Mouse (Mus musculus): Measurements from ENCODE around the gene Hprt.

The Hprt gene

DNA sequence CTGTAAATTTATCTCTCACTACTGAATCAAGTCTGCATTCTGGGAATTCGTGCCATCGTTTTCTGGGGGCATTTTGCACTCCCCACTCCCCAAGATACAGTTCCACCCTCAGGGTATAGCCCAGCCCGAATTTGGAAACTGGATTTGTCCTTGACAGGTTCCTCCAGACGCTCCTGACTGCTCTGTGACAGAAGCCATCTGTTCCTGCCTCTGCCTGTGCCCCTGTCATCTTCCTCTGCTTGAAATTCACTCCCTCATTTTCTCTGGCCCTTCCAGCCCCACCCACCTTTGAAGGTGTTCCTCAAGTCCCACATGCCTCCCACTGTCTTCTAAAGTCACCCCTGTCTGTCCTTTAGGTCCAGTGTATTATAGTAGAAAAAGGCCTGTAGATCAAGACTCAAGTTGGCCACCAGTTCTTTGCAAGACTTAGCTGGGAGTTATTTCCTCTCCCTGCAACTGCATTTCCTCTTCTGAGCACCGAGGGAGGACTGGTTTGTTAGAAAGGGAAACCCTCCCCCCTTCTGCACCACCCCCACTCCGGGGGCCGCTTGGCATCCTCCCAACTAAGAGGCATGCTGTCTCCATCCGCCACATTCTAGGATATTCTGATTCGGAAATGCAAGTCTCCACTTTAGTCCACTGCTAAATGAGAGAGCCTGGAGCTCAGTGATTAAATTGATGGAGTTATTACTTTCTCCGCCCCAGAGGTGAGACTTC, 57.4 kb downstream of the Hprt start:
- DNase-seq, result peak; percentile 66 to 70

DNA sequence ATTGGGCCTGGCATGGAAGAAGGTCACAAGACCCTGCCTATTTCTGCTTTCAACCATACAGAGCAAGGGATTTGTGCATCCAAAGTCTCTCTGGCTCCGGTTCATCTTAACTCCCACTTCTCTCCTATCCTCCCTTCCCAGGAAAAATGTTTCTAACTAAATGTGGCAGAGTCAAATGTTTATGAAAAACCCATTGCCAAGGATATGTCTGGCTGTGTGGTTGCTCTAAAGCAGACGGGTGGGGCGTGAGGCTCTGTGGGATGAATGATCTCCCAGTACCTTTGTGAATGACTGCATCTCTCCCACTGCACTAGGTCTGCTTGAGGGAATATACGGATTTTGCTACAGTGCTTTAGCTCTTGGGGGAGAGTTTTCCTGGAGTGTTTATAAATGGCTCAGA, 58.1 kb downstream of the Hprt start:
- no peak for DNase-seq

DNA sequence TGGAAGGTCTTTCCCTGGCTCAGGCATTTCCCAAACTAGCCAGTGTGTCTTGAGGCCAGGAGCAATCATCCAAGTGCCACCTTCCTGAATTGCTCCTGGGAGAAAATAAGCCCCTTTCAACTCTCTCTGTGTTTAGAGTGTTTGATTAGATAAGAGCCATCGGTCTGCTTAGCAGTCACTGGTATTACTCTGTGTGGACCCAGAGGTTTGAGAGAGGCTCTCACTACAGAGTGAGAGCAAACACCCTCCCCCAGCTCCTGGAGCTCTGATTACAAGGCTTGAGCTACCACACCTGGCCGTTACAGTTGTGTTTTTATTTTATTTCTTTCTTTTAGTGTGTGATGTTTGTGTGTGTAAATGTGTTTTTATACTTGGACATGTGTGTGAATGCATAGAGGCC, 59.0 kb downstream of the Hprt start:
- no peak for DNase-seq

DNA sequence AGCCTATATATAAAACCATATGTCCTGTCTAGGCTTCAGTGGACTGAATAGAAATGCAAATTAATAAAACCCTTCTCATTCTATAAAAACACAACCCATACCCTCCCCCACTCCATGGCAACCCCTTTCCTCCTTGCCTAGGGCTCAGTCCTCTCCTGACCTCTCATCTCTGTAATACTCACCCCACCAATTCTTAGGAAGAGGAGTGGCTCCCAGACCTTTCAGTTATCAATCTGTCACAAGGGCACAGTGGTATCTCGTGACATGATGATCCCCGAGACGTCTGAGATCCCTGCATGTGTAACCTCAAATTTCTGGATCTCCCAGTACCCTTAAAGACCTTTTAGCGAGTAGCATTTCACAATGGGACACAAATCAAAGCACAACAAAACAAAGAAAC, 61.3 kb downstream of the Hprt start:
- no peak for DNase-seq

DNA sequence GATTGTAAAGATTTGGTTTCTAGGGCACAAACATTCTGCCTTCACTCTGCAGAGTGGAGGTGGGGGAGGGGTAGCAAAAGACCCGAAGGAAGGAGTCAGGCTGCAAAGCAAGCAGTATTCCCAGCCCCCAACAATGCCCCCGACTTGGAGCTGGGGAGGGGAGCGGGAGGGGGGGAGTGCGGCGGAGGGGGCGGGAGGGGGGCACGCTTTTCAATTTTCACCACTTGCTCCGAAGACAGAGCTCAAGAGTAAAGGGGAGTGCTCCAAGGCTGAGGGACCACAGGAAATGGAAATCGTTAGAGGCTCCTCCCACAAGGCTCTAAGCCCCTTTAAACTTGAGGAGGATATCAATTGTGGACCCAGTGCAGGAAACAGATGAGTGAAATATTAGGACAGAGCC, 62.4 kb downstream of the Hprt start:
- no peak for DNase-seq

DNA sequence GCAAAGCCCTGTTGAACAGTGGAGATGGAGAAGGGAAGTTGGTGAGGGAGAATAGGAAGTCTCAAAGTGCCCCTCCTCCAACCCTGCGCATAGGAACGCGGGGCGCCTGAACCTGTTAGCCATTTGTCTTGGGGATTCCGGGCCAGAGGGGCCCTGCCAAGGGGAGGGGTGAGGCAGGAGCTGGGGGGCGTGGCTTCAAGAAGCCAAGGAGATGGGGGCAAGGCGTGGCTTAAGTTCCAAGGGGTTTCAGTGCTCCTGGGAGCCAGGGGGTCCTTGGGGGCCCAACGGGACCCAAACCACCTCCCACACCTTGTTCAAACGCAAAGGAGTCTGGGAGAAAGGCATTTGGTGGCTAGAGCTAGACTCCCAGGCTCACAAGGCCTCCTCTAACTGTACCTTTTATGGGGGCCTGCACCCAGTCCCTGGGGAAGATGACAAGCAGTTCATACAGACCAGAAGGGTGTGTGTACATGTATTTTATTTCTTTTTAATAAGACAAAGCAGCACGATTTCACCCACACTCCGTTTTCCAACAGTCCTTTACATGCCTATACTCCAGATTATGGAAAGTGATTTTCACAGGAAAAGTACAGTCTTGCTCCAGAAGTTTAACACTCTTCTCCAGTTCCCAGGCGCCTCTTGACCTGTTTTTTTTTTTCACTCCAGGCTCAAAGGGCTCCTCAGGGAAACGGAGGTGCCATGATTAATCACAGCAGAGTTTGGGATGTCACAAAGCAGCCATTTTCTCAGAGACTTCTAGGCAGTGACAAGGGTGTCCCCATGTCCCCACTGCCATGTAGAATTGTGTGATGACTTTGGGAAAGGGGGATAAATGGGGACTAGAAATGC, 64.9 kb downstream of the Hprt start:
- peak; percentile 39 to 55 for DNase-seq

DNA sequence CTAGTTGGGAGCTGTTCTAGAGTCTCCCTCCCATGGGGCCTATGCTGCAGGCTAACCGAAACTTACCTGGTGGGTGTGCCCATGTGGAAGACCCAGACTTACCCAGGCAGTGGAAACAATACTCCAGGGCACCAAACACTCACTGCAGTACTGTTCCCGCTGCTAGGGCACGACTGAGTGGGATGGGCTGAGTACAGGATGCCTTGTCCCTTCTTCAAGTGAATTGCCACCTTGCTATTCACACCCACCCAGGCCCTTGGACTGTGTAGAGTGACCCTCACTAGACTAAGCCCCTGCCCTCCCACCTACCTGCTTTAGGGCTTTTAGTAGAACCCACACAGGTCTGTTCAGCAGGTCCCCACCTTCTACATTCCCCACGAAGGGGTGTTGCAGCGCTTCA, 65.9 kb downstream of the Hprt start:
- DNase-seq, result no peak

DNA sequence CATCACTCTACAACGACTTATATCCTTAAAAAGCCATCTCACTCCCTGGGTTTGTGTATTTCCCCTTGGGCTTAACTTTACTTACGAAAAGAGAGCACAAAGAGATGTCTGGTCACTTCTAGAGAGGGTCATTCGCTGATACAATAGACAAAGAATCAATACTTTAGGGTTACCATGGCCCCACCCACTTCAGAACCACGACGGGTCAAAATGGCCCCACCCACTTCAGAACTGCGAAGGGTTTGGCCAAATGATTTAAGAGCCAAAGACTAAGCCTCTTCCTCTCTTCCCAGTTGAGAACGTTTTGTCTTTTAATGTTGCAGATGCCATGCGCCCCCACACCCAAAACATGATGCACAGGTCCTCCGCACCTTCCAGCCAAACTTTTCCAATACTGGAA, 67.8 kb downstream of the Hprt start:
- DNase-seq, result no peak

DNA sequence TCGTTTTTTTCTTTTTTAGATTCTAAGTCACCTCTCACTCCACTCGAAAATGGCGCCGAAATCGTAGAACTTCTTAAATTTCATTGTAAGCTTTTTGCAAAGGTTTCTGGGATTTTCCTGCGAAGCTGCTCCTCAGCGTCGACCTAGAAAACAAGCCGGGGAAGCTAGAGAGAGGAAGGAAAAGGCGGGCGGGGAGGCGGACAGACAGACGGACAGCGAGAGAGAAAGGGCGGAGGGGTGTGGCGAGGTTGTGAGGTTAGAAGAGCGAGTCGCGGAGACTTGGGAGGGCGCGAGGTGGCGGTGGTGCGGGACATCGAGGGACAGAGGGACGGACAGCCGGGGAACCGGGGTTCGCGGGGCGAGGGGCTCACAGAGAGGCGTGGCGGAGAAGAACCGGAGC, 68.7 kb downstream of the Hprt start:
- peak; percentile 64 to 67 for DNase-seq

DNA sequence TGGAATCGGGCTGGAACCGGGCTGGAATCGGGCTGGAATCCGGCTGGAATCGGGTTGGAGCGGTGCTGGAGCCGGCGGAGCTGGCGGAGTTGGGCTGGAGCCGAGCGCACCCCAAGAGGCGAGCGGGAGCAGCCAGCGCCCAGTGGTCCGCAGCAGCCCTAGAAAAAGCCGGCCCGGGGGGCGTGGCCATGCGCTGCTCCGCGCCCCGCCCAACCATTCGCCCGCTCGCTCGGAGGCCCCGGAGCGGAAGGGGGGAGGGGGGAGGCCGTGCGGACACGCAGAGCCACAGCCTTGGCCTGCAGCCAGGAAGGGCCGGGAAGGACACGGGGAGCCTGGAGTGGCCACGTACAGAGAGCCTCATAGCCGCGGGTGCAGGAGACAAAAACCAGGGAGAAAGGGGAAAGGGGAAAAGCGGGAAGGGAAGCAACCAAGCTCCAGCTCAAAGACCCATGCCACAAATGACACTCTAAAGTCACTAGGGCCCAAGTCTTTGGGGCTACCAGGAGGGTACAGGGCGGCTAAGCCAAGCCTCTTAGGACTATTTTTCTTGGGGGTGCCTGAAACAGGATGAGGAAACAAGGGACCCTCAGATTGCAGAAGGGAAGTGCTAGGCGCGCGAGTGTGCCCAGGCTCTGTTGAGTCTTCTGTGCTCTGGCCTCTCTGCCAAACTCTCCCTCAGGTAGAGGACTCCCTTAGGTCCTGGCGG, 69.3 kb downstream of the Hprt start:
- DNase-seq, result peak; percentile 95 to 96

DNA sequence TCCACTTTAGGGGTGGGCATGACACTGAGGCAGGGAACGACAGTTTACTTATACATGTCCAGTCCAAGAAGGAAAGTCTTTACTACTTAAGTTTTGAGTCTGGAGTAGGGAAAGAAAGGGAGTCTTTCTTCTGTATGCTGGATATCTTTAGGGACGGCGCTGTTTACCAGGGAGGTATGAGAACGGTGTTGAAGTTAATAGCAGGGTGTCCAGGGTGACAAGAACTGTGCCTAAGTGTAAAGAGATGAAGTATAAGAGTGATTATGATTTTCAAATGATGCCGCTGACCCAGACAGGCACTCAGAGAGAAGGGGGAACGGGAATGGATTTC, 69.8 kb downstream of the Hprt start:
- DNase-seq, result no peak

DNA sequence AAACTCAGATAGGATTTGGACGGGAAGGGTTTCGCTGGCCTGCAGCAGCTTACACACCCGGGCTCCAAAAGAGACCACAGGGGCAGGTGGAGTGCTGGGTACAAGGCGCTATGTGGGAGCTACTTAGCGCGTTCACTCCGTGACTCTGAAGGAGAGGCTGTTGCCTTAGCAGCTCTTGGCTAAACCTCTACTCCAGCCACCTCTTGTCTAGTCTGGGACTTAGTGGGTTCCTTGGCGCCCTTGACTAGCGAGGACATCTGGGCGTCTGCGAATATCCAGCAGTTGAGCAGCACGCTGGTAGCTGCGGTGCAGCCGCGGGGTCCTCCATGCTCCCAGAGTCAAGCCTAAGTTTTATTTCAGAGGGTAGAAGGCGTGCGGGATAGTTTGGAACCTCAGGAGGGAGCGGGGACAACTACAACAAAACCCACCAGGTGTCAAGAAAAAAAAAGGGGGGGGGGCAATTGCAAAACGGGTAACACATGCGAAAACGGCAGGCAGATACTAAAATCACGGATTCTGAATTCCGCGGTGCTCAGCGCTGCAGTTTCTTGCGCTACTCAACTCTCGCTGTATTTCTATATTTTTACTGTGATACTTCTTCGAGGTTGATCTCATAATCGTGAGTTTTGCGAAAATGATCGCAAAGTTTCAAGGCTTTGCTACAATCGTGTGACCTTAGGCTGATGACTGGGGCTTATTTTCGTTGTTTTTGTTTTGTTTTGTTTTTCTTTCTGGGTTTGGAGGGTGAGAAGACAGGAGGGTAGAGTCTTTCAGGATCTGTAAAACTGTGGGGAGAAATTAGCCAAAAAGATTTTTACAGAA, 70.7 kb downstream of the Hprt start:
- DNase-seq, result no peak

DNA sequence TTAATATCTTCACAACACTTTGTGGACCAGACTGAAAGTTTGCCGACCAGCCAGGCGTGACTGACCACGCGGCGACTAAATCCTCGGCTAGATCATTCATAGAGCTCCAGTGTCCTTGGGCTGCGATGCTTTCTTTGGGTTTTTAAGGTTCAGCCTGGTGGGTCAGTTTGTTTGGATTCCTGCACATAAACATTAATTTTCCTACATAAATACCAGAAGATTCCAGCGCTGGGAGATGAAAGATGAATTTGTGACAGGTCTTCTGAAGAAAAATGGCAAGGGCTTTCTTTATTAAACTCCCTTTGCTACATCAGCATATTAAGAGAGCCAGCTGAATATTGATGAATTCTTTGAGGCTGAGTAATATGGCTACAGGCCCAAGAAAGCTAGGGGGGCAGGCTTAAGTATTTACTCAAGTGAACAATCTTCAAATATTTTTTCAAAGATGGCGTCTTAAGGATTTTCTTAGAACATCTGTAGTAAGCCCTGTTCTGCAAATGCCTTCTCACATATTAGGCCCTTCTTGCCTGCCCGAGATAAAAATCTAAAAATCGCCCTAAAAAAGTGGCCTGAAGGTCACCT, 71.6 kb downstream of the Hprt start:
- no peak for DNase-seq

DNA sequence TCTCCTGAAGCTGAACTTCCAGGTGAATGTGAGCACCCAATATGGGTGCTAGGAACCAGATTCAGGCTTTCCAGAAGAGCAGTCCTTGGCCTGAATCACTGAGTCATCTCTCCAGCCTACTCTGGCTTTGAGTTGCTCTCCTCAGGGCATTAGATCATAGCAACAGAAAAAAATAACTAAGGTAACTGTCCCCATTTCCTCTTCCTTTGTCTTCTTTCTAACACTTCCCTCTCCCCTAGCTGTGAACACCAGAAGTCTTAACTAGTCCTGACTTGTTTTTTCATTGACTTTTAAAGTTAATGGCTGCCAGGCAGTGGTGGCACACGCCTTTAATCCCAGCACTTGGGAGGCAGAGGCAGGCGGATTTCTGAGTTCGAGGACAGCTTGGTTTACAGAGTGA, 76.5 kb downstream of the Hprt start:
- DNase-seq, result no peak

Data from kidney, postnatal 25 days (tissue).